Mouse (Mus musculus) cerebellum, adult 2 months (tissue): Measurements from ENCODE around the gene Rpp38.

Source experiments
- CTCF ChIP-seq: fragments of 200-500 bp; IDR thresholded peaks from 2 replicates; pipeline ENCODE4 v1.5.1; 2011; ENCODE audit warnings: low read depth, mild to moderate bottlenecking, control low read depth, low read length, moderate library complexity, borderline replicate concordance; ENCODE audit not compliant: insufficient read depth
- POLR2A ChIP-seq: fragments of 200-500 bp; IDR thresholded peaks from 2 replicates; pipeline ENCODE4 v1.6.1; 2011; ENCODE audit warnings: low read length, control low read depth, borderline replicate concordance; ENCODE audit not compliant: insufficient read depth

GRCm38 (mm10) chr2:3327351-3327750 is 5.1 kb downstream of the Rpp38 start:
- TF ChIP-seq POLR2A = no peak
- peak; percentile 71 for TF ChIP-seq CTCF
